Mouse (Mus musculus) retina, embryonic 14.5 days (tissue): ENCODE results near the gene Srcin1.

Experiments
- DNase-seq: peaks from one replicate; pipeline ENCODE4 v3.0.0-alpha.2; 2015; ENCODE audit warnings: low spot score

The Srcin1 gene

DNA sequence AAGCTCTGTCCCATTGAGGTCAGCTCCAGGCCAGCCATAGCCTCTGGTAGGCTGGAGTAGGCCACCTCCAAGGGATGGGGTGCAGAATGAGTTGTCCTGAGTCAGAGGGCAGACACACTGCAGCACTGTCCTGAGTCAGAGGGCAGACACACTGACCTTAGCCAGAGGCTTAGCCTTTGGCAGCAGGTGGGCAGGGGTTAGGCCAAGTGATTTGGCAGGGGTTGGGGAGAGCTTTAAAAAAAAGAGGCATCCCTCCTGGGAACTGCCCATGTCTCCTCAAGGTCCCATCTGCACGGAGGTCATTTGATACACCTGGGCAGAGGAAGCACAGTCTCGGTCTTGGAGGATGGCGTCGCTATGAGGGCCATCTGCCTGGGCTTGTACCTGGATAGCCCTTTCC lies 112.0 kb downstream of the Srcin1 start:
- DNase-seq, result no peak

DNA sequence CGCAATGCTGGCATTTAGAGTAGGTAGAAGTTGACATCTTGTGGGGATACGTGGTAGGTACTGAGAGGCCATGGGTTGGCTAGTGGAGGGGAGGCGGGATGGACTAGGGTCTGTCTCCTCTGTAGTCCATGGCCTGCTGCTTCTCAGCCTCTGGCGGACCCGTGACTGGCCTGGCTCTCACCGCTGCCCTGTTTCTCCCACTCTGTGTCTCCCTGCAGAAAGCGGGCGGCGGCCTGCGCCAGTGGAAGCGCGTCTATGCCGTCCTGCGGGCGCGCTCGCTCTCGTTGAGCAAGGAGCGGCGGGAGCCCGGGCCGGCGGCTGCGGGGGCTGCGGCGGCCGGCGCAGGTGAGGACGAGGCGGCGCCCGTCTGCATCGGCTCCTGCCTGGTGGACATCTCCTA lies 112.8 kb downstream of the Srcin1 start:
- DNase-seq, result no peak

DNA sequence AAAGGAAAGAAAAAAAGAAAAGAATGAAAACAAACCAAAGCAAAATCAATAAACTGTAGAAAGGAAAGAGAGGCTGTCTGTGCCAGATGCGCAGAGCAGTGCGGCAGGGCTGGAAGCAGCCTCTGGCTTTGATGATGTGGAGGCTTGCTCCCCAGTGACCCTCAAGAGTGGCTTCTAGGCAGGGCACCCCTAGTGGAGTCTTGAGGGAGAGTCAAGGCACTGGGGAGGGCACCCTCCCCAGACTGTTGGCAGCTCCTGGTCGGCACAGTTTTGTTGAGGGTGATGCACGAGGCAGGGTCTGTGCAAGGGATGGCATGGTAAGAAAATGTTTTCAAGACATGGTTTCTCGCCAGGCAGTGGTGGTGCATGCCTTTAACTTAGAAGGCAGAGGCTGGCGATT lies 113.4 kb downstream of the Srcin1 start:
- DNase-seq, result no peak

DNA sequence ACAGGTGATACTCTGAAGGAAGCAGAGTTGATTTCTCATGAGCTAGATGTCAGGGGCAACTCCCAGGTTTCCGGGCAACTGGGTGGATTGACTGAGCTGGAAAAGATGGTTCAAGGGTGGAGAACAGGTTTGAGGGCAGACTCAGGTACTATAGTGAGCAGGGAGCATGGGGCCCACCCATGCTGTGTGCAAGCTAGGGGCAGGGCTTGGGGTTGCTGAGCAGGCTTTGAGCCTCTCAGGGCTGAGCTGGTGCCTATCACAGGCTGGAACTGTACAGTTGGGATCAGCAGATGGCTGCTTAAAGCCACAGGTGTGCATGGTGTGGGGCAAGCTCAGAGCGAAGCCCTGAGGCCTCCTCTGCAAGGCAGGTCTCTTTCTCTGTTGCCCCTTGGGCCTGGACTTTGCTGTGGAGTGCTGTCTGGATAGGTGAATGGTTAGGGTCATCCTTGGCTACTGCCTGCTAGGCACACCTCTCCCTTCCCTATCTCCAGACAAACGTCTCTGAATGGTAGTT lies 114.6 kb downstream of the Srcin1 start:
- no peak for DNase-seq
